Mouse (Mus musculus) liver, postnatal 0 days (tissue): ENCODE measurements around the gene Rplp0. TPM values are rescaled to one million over a fixed set of nuclear protein-coding genes. Genes with fewer than 3 reads are reported as not detected.
A peak's percentile ranks its signal among the peaks of the same experiment; 100 is the strongest.

Experiments used
- ATAC-seq: fragments of 200-750 bp; cut with Nextera tagmentation; 2 replicates; pipeline ENCODE4 v1.8.0; 2017; ENCODE audit warnings: mild to moderate bottlenecking, moderate library complexity
- DNase-seq: peaks from one replicate; pipeline ENCODE4 v3.0.0-alpha.2; 2016
- H3K27ac ChIP-seq: fragments of 300-500 bp; sonication (generic); 2 replicates; pipeline ENCODE4 v1.5.1; 2014; ENCODE audit warnings: antibody characterized with exemption, moderate library complexity, mild to moderate bottlenecking, low read depth
- H3K27me3 ChIP-seq: fragments of 300-500 bp; sonication (generic); 2 replicates; pipeline ENCODE4 v1.6.1; 2014; ENCODE audit warnings: low read length, control low read depth, mixed read lengths; ENCODE audit not compliant: insufficient read depth
- H3K36me3 ChIP-seq: fragments of 300-500 bp; sonication (generic); replicated peaks from 2 replicates; pipeline ENCODE4 v1.6.1; 2014; ENCODE audit warnings: mild to moderate bottlenecking, control low read depth, low read length, moderate library complexity, mixed read lengths; ENCODE audit not compliant: insufficient read depth
- H3K4me1 ChIP-seq: fragments of 300-500 bp; sonication (generic); 2 replicates; pipeline ENCODE4 v1.6.1; 2014; ENCODE audit warnings: antibody characterized with exemption, mild to moderate bottlenecking, control low read depth; ENCODE audit not compliant: insufficient read depth
- H3K4me2 ChIP-seq: fragments of 300-500 bp; sonication (generic); 2 replicates; pipeline ENCODE4 v1.6.1; 2014; ENCODE audit warnings: low read depth, mild to moderate bottlenecking, low read length, moderate library complexity, mixed read lengths
- H3K4me3 ChIP-seq: fragments of 300-500 bp; sonication (generic); 2 replicates; pipeline ENCODE4 v1.5.1; 2014; ENCODE audit warnings: low read depth, low read length
- H3K9ac ChIP-seq: fragments of 300-500 bp; sonication (generic); replicated peaks from 2 replicates; pipeline ENCODE4 v1.6.1; 2014; ENCODE audit warnings: mild to moderate bottlenecking, moderate library complexity
- H3K9me3 ChIP-seq: fragments of 300-500 bp; sonication (generic); 2 replicates; pipeline ENCODE4 v1.6.1; 2016; ENCODE audit warnings: mild to moderate bottlenecking, control low read depth, low read length, mixed read lengths
- CTCF ChIP-seq: sonication (generic); IDR thresholded peaks from 2 replicates; pipeline ENCODE4 v1.5.1; 2016; ENCODE audit warnings: antibody characterized with exemption, low read depth
- EP300 ChIP-seq: IDR thresholded peaks from 2 replicates; pipeline ENCODE4 v1.6.1; 2016; ENCODE audit warnings: antibody characterized with exemption, low read depth, mild to moderate bottlenecking
- WGBS: fragments of 180-500 bp; shearing (Covaris S2); extraction: QIAGEN DNeasy Blood & Tissue Kit; methylation state at CpG from one replicate; pipeline ENCODE4 v1.1.7; 2014; ENCODE audit not compliant: insufficient replicate concordance; 5-methylcytosine and 5-hydroxymethylcytosine counted together
- microRNA-seq: library from miRNA; unstranded; fragments of <30 nt; microRNA quantifications from one replicate; pipeline ENCODE4, GENCODE M21; 2016
- polyA plus RNA-seq: library from polyadenylated mRNA; unstranded; fragments of >200 nt; fragmentation: Nextera tagmentation; extraction: Ambion mirVana; gene quantifications from 2 replicates; pipeline ENCODE4 v1.2.1, GENCODE M21; 2015

Rplp0 gene
- polyA plus RNA-seq, 1 experiment from 2014 or later: 822 TPM

DNA sequence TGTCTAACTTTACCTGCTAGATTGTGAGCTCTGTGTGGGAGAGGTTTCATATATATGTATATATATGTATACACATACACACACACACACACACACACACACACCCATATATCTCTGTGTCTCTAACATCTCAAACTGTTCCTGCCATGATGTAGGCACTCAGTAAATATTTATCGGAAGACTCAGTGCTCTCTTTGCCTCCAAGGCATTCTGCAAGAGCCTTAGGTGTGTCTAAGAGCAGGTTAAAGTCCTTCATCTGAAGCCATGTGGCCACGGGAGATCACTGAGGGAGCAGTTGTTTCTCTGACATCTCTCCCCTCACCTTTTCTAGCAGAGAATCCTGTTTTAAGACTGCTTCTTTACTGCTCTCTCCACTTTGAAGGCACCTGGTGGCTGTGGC lies 32.2 kb downstream of the Rplp0 start:
- ATAC-seq (no peak), DNase-seq (no peak)
- Histone ChIP-seq H3K27me3 (no peaks in the 10 kb centered on the region), H3K4me3 (no peak overlapping the region), H3K9ac (no peak overlapping the region), H3K36me3 (peaks cover 81% of the 10 kb centered on the region), H3K27ac (no peak overlapping the region), H3K9me3 (no peaks in the 10 kb centered on the region), H3K4me1 (no peaks in the 10 kb centered on the region), H3K4me2 (no peak overlapping the region)
- WGBS: 88% methylated on average over 2 of the region's 2 CpGs
- TF ChIP-seq EP300 (no peak), CTCF (no peak)

DNA sequence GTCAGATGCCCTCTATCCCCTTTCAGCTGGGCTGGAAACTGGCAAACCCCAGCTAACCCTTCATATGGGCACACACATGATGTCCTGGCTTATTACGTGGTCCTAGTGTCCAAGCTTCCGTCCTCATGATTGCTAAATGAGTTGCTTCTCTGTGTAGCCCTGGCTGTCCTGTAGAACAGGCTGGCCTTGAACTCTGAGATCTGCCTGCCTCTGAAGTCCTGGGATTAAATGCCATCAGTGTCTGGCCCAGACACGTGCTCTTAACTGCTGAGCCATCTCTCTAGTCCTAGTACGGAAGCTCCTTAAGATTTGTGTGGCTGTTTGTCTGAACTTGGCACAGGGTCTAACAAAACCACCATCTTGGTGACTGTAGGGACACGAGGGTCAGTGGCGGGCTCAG lies 44.3 kb downstream of the Rplp0 start:
- H3K36me3 ChIP-seq: peaks cover 66% of the 10 kb centered on the region
- WGBS: 86% methylated on average over 6 of the region's 6 CpGs

DNA sequence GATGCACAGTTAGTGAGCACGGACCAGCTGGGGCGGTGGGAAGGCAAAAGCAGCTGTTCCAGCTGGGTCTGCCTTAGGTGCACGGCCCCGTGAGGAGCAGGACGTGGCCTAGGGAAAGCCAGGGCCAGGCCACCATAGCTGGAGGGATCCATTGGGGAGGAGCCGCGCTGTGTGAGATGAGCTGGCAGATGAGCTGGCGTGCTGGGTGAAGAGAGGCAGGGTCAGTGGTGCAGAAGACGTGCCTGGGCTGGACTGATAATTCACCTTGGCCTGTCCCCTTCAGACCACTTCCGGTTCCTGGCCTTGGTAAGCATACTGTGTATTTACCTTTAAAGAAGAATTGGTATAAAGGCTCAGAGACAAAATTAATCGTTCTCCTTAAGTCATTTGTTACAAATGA lies 52.3 kb downstream of the Rplp0 start:
- no peaks in the 10 kb centered on the region for H3K9me3 ChIP-seq
- DNase-seq: no peak
- H3K9ac ChIP-seq: no peak overlapping the region
- H3K36me3 ChIP-seq: peaks cover 83% of the 10 kb centered on the region
- H3K4me1 ChIP-seq: no peaks in the 10 kb centered on the region; the same call in 1 of the 2 replicates
- H3K4me2 ChIP-seq: no peak overlapping the region
- TF ChIP-seq CTCF (no peak), EP300 (no peak)
- H3K27me3 ChIP-seq: no peaks in the 10 kb centered on the region
- H3K27ac ChIP-seq: no peak overlapping the region
- peak; percentile 69 for ATAC-seq
- H3K4me3 ChIP-seq: no peak overlapping the region
- 75% methylated on average over 11 of the region's 11 CpGs for WGBS

More for the DNA sequence above, 44.3 kb downstream of the Rplp0 start:
- H3K9me3 ChIP-seq: no peaks in the 10 kb centered on the region
- no peak overlapping the region for H3K9ac ChIP-seq
- no peak for TF ChIP-seq EP300
- no peak for TF ChIP-seq CTCF
- no peak overlapping the region for H3K4me2 ChIP-seq
- H3K27ac ChIP-seq: no peak overlapping the region
- ATAC-seq (no peak), DNase-seq (no peak)
- no peak overlapping the region for H3K4me3 ChIP-seq
- no peaks in the 10 kb centered on the region for H3K4me1 ChIP-seq
- H3K27me3 ChIP-seq: no peaks in the 10 kb centered on the region

Small RNAs within 50 kb of the gene (microRNA-seq; reads per million reads assigned to microRNA genes)
- not detected for gene Mir7029

Other genes starting within 250 kb of the Rplp0 start
- gene Srsf9, start 232.3 kb upstream of the Rplp0 start, polyA plus RNA-seq: 86.0 and 90.6 TPM in 2 replicates
- gene Gatc, start 218.3 kb upstream of the Rplp0 start, polyA plus RNA-seq: 11.7 and 12.1 TPM in 2 replicates
- 20.3 and 24.2 TPM in 2 replicates for gene Triap1, start 218.2 kb upstream of the Rplp0 start, polyA plus RNA-seq
- gene Cox6a1, start 210.5 kb upstream of the Rplp0 start, polyA plus RNA-seq: 936 and 952 TPM in 2 replicates
- 0.15 and 0.26 TPM in 2 replicates for gene Msi1, start 129.9 kb upstream of the Rplp0 start, polyA plus RNA-seq
- not detected in 2 replicates for gene Pla2g1b, start 93.2 kb upstream of the Rplp0 start, polyA plus RNA-seq
- gene Sirt4, start 74.7 kb upstream of the Rplp0 start, polyA plus RNA-seq: 3.5 and 3.9 TPM in 2 replicates
- 14.9 and 16.3 TPM in 2 replicates for gene Pxn, start 52.8 kb upstream of the Rplp0 start, polyA plus RNA-seq
- 7.7 and 10.3 TPM in 2 replicates for gene Gcn1l1, start 5.8 kb downstream of the Rplp0 start, polyA plus RNA-seq
- 7.6 and 8.6 TPM in 2 replicates for gene Rab35, start 72.4 kb downstream of the Rplp0 start, polyA plus RNA-seq
- 1.9 and 2.0 TPM in 2 replicates for gene Bicdl1, start 172.2 kb downstream of the Rplp0 start, polyA plus RNA-seq